Mouse (Mus musculus) small intestine, adult 2 months (tissue): ENCODE measurements around the gene Ddx59.

Source experiments
- CTCF ChIP-seq: fragments of 200-500 bp; IDR thresholded peaks from 2 replicates; pipeline ENCODE4 v1.5.1; 2012; ENCODE audit warnings: low read depth, mild to moderate bottlenecking, control low read depth, inconsistent platforms, low read length, moderate library complexity, mixed read lengths; ENCODE audit not compliant: insufficient replicate concordance, insufficient read length; ENCODE audit errors: extremely low read depth
- POLR2A ChIP-seq: fragments of 200-500 bp; IDR thresholded peaks from 2 replicates; pipeline ENCODE4 v1.6.1; 2012; ENCODE audit warnings: low read depth, mild to moderate bottlenecking, control low read depth, inconsistent platforms, low read length, moderate library complexity

GRCm38 (mm10) chr1:136458691-136459245, 43.7 kb downstream of the Ddx59 start:
- peak; percentile 35; the same call in 1 of the 2 replicates for TF ChIP-seq CTCF
- TF ChIP-seq POLR2A = no peak
